Mouse (Mus musculus) megakaryocyte, embryonic 14.5 days (primary cell): ENCODE measurements at regions not wholly inside any gene's neighbourhood (a gene's known extent, or its start where the extent isn't known, plus 50 kb on each side); places are given as distances from the start of the nearest gene placed in this dataset.

Experiments used
- H3K27me3 ChIP-seq: replicated peaks from 2 replicates; pipeline ENCODE3; 2012; ENCODE audit warnings: inconsistent platforms
- H3K36me3 ChIP-seq: replicated peaks from 2 replicates; pipeline ENCODE3; 2012; ENCODE audit warnings: low read length, inconsistent platforms, mixed read lengths
- H3K4me1 ChIP-seq: 2 replicates; pipeline ENCODE4 v1.6.1; 2012; ENCODE audit warnings: inconsistent platforms
- H3K4me3 ChIP-seq: replicated peaks from 2 replicates; pipeline ENCODE3; 2012; ENCODE audit warnings: moderate library complexity, mild to moderate bottlenecking, inconsistent platforms
- H3K9me3 ChIP-seq: 2 replicates; pipeline ENCODE4 v1.6.1; 2012; ENCODE audit warnings: inconsistent platforms
- FLI1 ChIP-seq: IDR thresholded peaks from 2 replicates; pipeline ENCODE4 v1.6.1; 2012; ENCODE audit warnings: low read length, inconsistent platforms, mixed read lengths
- GATA1 ChIP-seq: IDR thresholded peaks from 3 replicates; pipeline ENCODE4 v1.6.1; 2012; ENCODE audit warnings: mixed read lengths, low read length, inconsistent platforms, borderline replicate concordance

DNA sequence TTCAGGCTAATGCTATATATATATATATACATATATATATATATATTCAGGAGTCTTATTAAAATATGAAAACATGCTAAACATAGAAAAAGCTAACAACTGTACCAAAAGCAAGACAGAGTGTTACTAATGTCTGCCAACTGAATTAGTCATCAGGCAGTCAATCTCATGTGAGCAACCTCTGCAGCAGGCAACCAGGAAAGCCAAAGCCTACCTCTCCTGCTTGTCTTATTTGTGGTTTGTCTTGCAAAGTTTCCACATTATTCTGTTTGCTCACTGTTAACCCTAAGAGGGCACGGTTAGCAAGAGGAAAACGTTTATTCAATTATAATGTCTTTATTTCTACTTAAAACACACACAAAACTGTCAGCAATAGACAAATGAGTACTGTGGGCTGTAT is 427.4 kb upstream of the Gm765 start:
- H3K4me3 ChIP-seq = no peak overlapping the region
- H3K4me1 ChIP-seq = no peaks in the 10 kb centered on the region
- no peaks in the 10 kb centered on the region for H3K27me3 ChIP-seq
- no peaks in the 10 kb centered on the region for H3K36me3 ChIP-seq
- no peak for TF ChIP-seq FLI1
- TF ChIP-seq GATA1 = no peak
- peaks cover 7% of the 10 kb centered on the region; the same call in 1 of the 2 replicates for H3K9me3 ChIP-seq

DNA sequence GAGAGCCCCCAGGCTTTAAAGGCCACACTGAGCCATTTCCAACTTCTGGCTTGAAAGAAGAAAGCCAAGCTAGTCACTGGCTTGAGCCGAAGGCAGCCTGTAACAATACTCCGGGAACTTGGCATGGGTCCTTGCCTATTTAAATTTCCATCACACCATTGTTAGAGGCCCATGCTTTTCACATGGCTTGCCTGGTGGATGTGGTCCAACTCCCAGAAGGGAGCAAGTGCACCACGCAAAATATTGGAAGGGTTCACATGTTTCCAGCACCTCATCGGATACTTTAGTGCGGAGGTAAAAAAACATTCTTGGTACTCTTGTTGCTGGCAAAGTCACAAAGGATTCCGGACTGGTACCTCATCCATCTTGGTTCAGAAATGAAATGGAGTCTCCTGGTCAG is 426.8 kb upstream of the Gm765 start:
- Histone ChIP-seq H3K4me1 (no peaks in the 10 kb centered on the region), H3K9me3 (0 out of 2 replicates have a peak, but pooled peaks cover 3% of the 10 kb centered on the region)

DNA sequence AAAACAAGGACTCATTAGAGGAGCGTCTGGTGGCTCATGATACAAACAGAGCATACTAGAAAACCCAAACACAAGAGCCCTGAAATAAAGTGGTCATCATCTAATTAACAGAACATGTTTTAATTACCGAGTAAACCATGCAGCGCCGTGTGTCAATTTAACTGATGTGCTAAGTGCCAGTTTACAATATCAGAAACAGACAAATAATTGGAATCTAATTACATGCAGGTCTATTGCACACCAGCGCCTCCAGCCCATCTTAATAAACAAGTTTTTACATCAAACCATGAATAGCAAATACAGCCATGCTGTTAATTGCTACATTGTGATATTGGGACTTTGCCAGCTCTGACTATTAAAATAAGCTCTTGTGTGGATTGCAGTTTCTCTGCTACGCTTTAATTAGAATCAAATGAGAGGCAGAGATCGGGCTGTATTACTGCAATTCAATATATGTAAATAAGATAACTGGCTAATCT is 425.3 kb upstream of the Gm765 start:
- H3K36me3 ChIP-seq = no peaks in the 10 kb centered on the region
- no peak for TF ChIP-seq GATA1
- TF ChIP-seq FLI1 = no peak
- H3K27me3 ChIP-seq = no peaks in the 10 kb centered on the region
- H3K4me3 ChIP-seq = no peak overlapping the region
- no peaks in the 10 kb centered on the region for H3K4me1 ChIP-seq
- no peaks in the 10 kb centered on the region for H3K9me3 ChIP-seq

More for the DNA sequence above, 426.8 kb upstream of the Gm765 start:
- no peaks in the 10 kb centered on the region for H3K36me3 ChIP-seq
- no peak overlapping the region for H3K4me3 ChIP-seq
- H3K27me3 ChIP-seq = no peaks in the 10 kb centered on the region
- no peak for TF ChIP-seq FLI1
- TF ChIP-seq GATA1 = no peak

DNA sequence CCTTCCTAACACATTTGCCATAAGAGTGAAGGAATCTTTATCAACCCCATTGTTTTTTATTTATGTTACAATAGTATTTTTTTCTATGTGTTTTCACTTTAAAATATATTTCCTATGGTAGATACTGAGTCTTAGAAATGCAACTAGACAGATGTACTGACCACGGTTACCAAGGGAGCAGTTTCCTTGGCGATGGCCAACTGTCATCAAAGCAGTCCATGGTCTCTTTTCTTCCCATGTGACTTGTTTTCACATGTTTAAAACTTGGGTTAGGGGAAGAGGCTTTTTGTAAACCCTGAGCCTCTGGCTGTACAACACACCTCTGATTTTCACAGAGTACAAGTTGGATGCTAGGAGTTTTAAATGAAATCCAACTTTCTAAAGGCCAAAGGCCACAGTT is 411.9 kb upstream of the Gm765 start:
- no peak overlapping the region for H3K4me3 ChIP-seq
- H3K4me1 ChIP-seq = no peaks in the 10 kb centered on the region
- H3K27me3 ChIP-seq = no peaks in the 10 kb centered on the region
- no peaks in the 10 kb centered on the region for H3K36me3 ChIP-seq
- no peak for TF ChIP-seq FLI1
- no peaks in the 10 kb centered on the region for H3K9me3 ChIP-seq

DNA sequence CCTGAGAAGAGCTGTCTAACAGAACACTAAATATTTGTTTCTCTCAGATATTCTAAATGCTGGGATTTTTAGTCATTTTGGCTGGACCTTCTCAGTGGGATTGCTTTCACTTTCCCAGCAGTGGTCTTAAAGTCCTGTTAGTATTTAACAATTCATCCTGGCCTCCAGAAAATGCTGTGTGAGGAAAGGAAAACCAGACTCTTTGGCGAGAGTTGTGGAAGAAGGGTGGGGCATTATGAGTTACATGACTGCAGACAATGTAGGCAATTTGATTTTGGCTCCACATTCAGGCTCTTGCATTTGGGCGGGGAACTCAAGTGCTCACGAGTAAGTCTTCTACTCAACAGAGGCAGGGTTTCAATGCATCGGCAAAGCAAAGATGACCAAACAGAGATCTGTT is 406.1 kb upstream of the Gm765 start:
- H3K4me1 ChIP-seq = no peaks in the 10 kb centered on the region
- H3K9me3 ChIP-seq = no peaks in the 10 kb centered on the region
- TF ChIP-seq FLI1 (no peak), GATA1 (no peak)
- H3K4me3 ChIP-seq = no peak overlapping the region
- H3K27me3 ChIP-seq = no peaks in the 10 kb centered on the region
- H3K36me3 ChIP-seq = no peaks in the 10 kb centered on the region

DNA sequence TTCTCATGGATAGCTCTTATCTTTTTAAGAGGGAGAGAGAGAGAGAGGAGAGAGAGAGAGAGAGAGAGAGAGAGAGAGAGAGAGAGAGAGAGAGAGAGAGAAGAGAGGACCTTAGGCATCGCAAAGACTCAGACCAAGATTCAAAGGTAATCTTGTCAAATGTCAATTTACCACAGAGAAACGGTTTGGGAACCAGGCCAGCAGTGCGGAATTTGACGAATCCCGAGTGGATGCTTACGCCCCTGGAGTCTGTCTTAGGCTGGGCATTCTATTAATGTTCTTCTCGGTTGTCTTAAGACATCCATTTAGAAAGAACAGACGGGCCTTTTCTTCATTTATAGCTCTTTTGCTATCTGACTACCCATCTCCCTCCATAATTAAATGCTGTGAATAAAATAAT is 404.4 kb upstream of the Gm765 start:
- TF ChIP-seq FLI1 = no peak
- no peak for TF ChIP-seq GATA1
- Histone ChIP-seq H3K4me3 (no peak overlapping the region), H3K36me3 (no peaks in the 10 kb centered on the region), H3K27me3 (no peaks in the 10 kb centered on the region), H3K4me1 (no peaks in the 10 kb centered on the region), H3K9me3 (no peaks in the 10 kb centered on the region)

DNA sequence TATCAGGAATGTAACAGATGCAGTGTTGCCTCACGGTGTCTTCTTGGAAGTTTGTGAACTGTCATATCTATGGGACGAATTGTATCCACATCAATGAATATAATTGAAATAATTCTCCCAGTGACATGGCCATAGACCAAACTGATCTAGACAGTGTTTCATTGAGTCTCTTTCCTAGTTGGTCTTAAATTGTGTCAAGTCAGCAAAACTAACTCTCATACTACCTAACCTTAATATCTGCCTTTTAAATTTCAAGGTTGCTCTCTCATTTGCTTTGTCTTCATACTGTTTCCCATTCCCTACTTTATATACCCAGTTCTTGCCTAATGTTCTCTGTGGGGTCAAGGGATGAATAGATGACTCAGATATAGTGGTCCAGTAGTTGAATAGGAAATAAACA is 397.9 kb upstream of the Gm765 start:
- no peaks in the 10 kb centered on the region for H3K36me3 ChIP-seq
- TF ChIP-seq FLI1 = no peak
- no peak for TF ChIP-seq GATA1
- H3K9me3 ChIP-seq = no peaks in the 10 kb centered on the region
- H3K4me1 ChIP-seq = no peaks in the 10 kb centered on the region
- no peaks in the 10 kb centered on the region for H3K27me3 ChIP-seq
- no peak overlapping the region for H3K4me3 ChIP-seq

DNA sequence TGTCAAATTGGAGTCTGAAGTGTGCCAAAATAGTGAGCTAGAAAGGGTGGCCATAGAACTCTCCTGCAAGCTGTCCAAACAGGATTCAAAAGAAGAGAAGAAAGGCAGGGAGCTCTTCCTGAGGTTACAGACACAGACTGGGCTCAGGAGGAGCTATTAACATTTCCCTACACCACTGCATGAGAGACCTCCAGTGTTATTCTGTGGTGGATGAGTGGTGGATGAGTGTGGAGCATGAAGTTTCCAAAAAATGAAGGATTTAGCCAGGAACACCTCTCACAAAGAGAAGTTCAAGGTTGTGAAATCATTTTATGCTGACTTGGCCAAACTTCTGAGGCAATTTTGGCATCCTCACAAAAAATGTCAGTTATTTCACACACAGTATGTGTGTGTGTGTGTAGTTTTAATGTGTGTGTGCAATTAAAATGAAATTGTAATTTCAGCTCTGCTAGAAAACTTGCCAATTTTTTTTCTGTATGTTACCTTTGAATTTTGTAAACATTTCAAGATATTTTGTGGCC is 388.5 kb upstream of the Gm765 start:
- TF ChIP-seq GATA1 = no peak
- no peak for TF ChIP-seq FLI1
- no peaks in the 10 kb centered on the region for H3K4me1 ChIP-seq
- H3K9me3 ChIP-seq = no peaks in the 10 kb centered on the region
- no peak overlapping the region for H3K4me3 ChIP-seq
- no peaks in the 10 kb centered on the region for H3K36me3 ChIP-seq
- H3K27me3 ChIP-seq = no peaks in the 10 kb centered on the region

DNA sequence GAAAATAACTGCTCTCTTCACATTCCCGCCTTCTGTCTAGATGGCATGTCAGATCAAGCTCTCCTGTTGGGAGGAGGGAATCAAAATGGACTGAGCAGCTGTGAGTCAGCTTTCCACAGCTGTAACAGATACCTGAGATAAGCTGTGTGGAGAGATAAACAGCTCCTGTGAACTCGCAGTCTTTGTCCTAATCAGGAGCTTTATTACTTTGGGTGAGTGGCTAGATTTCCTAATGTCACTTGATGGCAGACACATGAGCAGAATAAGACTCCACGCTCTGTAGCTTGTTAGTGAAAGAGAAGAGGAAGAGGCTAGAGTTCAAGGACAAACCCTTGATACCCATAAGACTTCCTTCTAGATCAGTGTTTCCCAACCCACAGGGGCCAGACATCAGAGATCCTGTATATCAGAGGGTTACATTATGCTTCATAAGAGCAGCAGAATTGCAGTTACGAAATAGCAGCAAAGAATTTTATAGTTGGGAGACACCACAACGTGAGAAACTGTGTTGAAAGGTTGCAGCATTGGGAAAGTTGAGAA is 384.1 kb upstream of the Gm765 start:
- Histone ChIP-seq H3K36me3 (no peaks in the 10 kb centered on the region), H3K4me1 (no peaks in the 10 kb centered on the region), H3K9me3 (no peaks in the 10 kb centered on the region), H3K4me3 (no peak overlapping the region), H3K27me3 (peaks cover 3% of the 10 kb centered on the region)
- TF ChIP-seq GATA1 (no peak), FLI1 (no peak)

DNA sequence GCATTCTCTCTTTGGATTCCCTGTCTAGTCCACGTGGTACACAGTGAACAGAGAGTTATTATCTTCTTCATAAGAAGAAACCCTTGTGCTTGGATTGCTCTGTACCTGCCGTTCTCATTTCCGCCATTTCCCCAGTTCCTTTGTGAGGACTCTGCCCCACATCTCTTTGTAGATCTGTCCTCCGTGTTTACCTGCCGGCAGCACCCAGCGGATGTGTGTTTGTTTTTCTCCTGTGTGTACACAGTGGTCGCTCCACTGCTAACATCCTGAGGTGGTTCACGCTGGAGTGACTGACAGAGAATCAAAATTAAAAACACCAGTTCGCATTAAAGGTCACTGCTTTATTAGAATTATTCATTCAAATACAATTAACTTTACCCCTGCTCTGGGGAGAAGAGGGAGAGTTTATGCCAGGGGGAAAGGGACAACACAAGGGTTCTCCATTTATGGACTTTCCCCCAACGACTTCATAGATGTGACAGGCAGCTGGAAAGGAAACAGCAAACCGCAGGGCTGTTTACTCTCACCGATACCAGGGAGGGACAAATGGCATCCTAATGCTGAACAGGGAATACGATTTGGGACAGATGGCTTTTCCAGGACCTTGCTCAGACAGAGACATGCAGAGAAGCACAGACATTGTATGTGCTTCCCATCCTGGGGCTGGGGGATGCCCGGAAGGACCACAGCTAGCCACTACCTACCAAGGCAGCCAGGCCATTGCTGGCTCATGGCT is 362.5 kb upstream of the Gm765 start:
- no peak for TF ChIP-seq GATA1
- no peak for TF ChIP-seq FLI1
- Histone ChIP-seq H3K27me3 (no peaks in the 10 kb centered on the region), H3K36me3 (no peaks in the 10 kb centered on the region), H3K4me1 (peaks cover 9% of the 10 kb centered on the region), H3K4me3 (no peak overlapping the region), H3K9me3 (no peaks in the 10 kb centered on the region)
